Mouse (Mus musculus) thymus, postnatal 0 days (tissue): ENCODE results near the gene Tmc3. TPM values are rescaled to one million over a fixed set of nuclear protein-coding genes. Genes with fewer than 3 reads are reported as not detected.

Source experiments
- DNase-seq: peaks from one replicate; pipeline ENCODE4 v3.0.0-alpha.2; 2015; ENCODE audit warnings: low spot score
- polyA plus RNA-seq: library from polyadenylated mRNA; unstranded; fragments of >200 nt; fragmentation: Nextera tagmentation; extraction: Ambion mirVana; gene quantifications from 2 replicates; pipeline ENCODE4 v1.2.1, GENCODE M21; 2015

Tmc3 gene
- polyA plus RNA-seq, 1 experiment from 2014 or later, result 2.0 TPM

DNA sequence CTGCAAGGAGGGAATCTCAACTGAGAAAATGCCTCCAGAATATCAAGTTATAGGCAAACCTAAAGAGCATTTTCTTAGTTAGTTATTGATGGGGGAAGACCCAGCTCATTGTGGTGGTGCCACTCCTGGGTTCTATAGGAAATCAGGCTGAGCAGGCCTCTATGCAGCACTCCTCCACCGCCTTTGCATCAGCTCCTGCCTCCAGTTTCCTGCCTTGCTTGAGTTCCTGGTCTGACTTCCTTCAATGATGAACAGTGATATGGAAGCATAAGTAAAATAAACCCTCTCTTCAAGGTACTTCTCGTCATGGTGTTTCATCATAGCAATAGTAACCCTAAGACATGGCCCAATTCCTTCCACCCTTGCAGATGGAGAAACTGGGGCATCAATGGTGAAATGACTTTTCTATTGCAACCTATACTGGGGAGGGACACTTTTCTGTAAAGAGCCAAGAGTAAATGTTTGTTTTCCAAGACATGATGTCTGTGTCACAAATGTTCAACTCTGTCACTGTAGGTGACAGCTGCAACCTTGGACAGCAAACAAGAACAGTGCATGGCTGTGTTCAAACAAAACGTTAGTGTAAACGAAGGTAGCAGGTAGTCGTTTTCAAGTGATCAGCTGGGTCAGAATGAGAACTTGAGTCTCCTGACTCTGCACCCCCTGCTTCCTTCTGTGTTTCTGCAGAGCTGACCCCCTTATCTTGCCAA, 83.4 kb downstream of the Tmc3 start:
- no peak for DNase-seq

DNA sequence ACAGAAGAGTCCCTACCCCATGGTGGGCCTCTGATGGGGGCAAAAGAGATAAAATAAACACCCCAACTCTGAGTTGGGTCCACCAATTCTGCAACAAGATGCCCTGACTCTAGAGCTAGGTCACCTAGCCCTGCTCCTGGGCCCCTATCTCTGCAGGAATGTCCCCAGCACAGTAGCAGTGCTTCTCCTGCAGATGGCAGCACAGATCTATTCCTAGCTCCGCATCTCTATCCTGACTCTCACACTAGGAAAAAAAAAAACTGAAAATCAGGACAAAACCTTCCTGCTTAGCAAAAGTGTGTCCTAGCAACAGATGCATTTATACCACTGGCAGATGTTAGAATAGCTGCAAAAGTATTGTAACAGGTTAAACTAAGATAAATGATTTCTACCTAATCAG, 84.0 kb downstream of the Tmc3 start:
- no peak for DNase-seq

DNA sequence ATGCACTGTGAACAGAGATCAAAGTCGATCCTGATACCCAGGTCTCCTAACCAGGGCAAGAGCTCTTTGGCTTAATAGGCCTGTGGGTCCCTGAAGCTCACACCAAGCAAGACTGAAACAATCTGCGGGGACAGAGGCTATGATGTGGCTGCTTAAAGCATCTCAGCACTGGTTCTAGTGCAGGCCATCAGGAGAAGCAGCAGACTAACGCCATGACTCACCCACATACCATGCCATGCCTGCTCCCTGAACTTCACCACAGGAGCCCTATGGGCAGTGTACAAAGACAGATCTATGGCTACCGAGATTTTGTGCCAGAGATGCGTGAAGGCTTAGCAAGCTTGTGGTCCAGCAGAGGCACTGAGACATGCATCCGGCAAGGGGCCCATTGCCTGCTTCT, 86.8 kb downstream of the Tmc3 start:
- no peak for DNase-seq

Other genes starting within 250 kb of the Tmc3 start
- gene Stard5, start 47.0 kb downstream of the Tmc3 start, polyA plus RNA-seq, result 47.3 and 47.4 TPM in 2 replicates
- 157 and 175 TPM in 2 replicates for gene Il16, start 160.8 kb downstream of the Tmc3 start, polyA plus RNA-seq
- 0.40 and 0.44 TPM in 2 replicates for gene Cfap161, start 210.0 kb downstream of the Tmc3 start, polyA plus RNA-seq